Mouse (Mus musculus) left cerebral cortex, postnatal 25 days (tissue): Measurements from ENCODE around the gene Morn5. TPM values are rescaled to one million over a fixed set of nuclear protein-coding genes. Genes with fewer than 3 reads are reported as not detected.

Experiments used
- DNase-seq, 2 experiments: peaks; one replicate each; pipeline ENCODE4 v3.0.0; 2022; ENCODE audit warnings: low spot score in 2 of 2, mixed read lengths in 1 of 2
- intact Hi-C: fragments of 180-260 bp; cut with DNase I; formaldehyde crosslinking; loops from one replicate; pipeline ENCODE4 v1.15.1; 2025
- total RNA-seq, 2 experiments: library from RNA; stranded (reverse); gene quantifications; 2 replicates each; pipeline ENCODE4 v1.2.3; 2021

Morn5 gene
- total RNA-seq, 2 experiments from 2014 or later = 0.53 to 0.82 TPM

GRCm38 (mm10) chr2:36101866-36102558 is 52.8 kb downstream of the Morn5 start:
- intact Hi-C loops = loop anchor here (5.0 kb wide), 1 partner anchor 95 kb away; no protein-coding TSS in a partner anchor
- no peak for DNase-seq

GRCm38 (mm10) chr2:36102559-36102946 is 53.3 kb downstream of the Morn5 start:
- DNase-seq = no peak
- intact Hi-C loops = loop anchor here (5.0 kb wide), 1 partner anchor 95 kb away; no protein-coding TSS in a partner anchor

- intact Hi-C loops = loop anchor here (5.0 kb wide), 1 partner anchor 96 kb away; no protein-coding TSS in a partner anchor
- no peak for DNase-seq
These were observed 53.9 kb downstream of the Morn5 start for GRCm38 (mm10) chr2:36103069-36103554.

GRCm38 (mm10) chr2:36103555-36104367 is 54.5 kb downstream of the Morn5 start:
- no peak for DNase-seq
- intact Hi-C loops = loop anchor here (5.0 kb wide), 1 partner anchor 96 kb away; no protein-coding TSS in a partner anchor

- intact Hi-C loops = loop anchor here (5.0 kb wide), 1 partner anchor 97 kb away; no protein-coding TSS in a partner anchor
- DNase-seq = no peak
These were observed 55.2 kb downstream of the Morn5 start for GRCm38 (mm10) chr2:36104436-36104955.

GRCm38 (mm10) chr2:36104956-36105741 is 55.9 kb downstream of the Morn5 start, which contains the start of gene Lhx6:
Lhx6 (minus strand) TSS chr2:36105408.
- intact Hi-C loops = loop anchor here (5.0 kb wide), 1 partner anchor 98 kb away; no protein-coding TSS in a partner anchor
- DNase-seq = no peak

- intact Hi-C loops = no loop called here
- DNase-seq = no peak
These were observed 59.4 kb downstream of the Morn5 start for GRCm38 (mm10) chr2:36108615-36109014.

GRCm38 (mm10) chr2:36112632-36113031 is 63.4 kb downstream of the Morn5 start:
- intact Hi-C loops = no loop called here
- no peak for DNase-seq

GRCm38 (mm10) chr2:36126795-36127429 is 77.7 kb downstream of the Morn5 start:
- no peak for DNase-seq
- intact Hi-C loops = no loop called here

- no peak for DNase-seq
- intact Hi-C loops = no loop called here
These were observed 78.7 kb downstream of the Morn5 start for GRCm38 (mm10) chr2:36127973-36128372.

- intact Hi-C loops = no loop called here
- DNase-seq = no peak
These were observed 79.8 kb downstream of the Morn5 start for GRCm38 (mm10) chr2:36129051-36129450.

Other genes starting within 250 kb of the Morn5 start
- 10 to 100 TPM; 38.2 to 43.3 TPM for gene Ttll11, start 69.5 kb upstream of the Morn5 start, total RNA-seq
- gene Ndufa8, start 52 bp upstream of the Morn5 start, total RNA-seq = 100 to 1,000 TPM; 197 to 198 TPM
- gene Lhx6, start 56.0 kb downstream of the Morn5 start, total RNA-seq = 10 to 100 TPM; 17.5 to 20.0 TPM
- 10 to 100 TPM; 15.5 to 20.0 TPM for gene Mrrf, start 86.9 kb downstream of the Morn5 start, total RNA-seq
- gene Rbm18, start 87.3 kb downstream of the Morn5 start, total RNA-seq = 10 to 100 TPM; 53.4 to 54.6 TPM
- gene Ptgs1, start 181.0 kb downstream of the Morn5 start, total RNA-seq = 10 to 100 TPM; 15.5 to 19.8 TPM